Mouse (Mus musculus) small intestine, adult 2 months (tissue): Measurements from ENCODE around the gene Prr18.

Experiments
- CTCF ChIP-seq: fragments of 200-500 bp; IDR thresholded peaks from 2 replicates; pipeline ENCODE4 v1.5.1; 2012; ENCODE audit warnings: low read depth, mild to moderate bottlenecking, control low read depth, inconsistent platforms, low read length, moderate library complexity, mixed read lengths; ENCODE audit not compliant: insufficient replicate concordance, insufficient read length; ENCODE audit errors: extremely low read depth
- POLR2A ChIP-seq: fragments of 200-500 bp; IDR thresholded peaks from 2 replicates; pipeline ENCODE4 v1.6.1; 2012; ENCODE audit warnings: low read depth, mild to moderate bottlenecking, control low read depth, inconsistent platforms, low read length, moderate library complexity

DNA sequence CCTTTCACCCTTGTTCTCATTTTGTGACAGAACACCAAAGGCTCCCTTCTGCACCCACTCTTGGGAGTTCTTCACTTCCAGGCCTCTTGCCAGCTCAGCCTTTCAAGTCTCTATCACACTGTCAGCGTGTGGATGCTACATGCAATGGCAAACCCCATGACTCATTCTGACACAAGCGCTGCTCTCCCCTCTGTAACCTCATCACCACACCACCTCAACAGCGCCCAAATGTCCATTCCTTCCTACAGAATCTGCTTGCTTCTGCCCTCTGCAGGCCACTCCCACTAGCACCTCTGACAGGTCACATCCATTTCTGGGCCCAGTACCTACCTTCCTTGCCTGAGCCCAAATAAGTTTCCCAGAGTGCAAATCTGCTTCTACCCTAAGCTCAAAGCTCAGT lies 31.5 kb upstream of the Prr18 start:
- TF ChIP-seq CTCF (no peak), POLR2A (no peak)
